Mouse (Mus musculus) retina, adult 2 months (tissue): ENCODE results near the gene Lhfpl4.

Experiments
- DNase-seq: peaks from one replicate; pipeline ENCODE4 v3.0.0-alpha.2; 2012; ENCODE audit warnings: low read depth, low spot score

The Lhfpl4 gene

GRCm38 (mm10) chr6:113169852-113170251 is 25.3 kb downstream of the Lhfpl4 start:
- DNase-seq, result no peak

GRCm38 (mm10) chr6:113168316-113168975 is 26.7 kb downstream of the Lhfpl4 start:
- no peak for DNase-seq

DNA sequence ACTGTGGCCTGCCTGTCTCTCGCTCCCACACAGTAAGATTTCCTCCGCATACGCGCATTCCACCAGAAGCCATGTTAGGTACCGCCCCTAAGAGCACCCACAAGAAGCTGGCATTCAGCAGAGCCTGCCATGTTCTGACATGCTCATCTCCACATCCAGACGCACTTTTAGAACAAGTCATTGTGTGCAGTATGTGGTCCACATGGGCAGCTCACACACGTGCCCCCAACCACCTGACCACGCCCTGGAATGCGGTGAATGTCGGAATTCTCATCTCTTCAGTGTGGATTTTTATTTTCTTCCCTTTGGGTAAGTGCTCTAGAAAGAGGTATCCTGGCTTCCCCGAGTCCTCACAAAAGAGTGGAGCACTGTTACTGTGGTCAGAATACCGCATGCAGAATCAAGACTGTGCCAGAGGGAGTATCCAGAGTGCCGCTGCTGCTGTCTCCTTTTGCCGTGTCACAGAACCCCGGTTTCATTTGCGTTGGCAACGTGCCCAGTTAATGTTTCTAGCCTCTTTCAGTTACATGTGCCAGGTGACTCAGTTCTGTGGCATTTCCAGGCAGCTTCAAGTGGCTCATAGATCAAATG is 28.4 kb downstream of the Lhfpl4 start:
- no peak for DNase-seq

GRCm38 (mm10) chr6:113163513-113163912 is 31.7 kb downstream of the Lhfpl4 start:
- no peak for DNase-seq

- no peak for DNase-seq
Measured at GRCm38 (mm10) chr6:113161982-113162381, 33.2 kb downstream of the Lhfpl4 start.

DNA sequence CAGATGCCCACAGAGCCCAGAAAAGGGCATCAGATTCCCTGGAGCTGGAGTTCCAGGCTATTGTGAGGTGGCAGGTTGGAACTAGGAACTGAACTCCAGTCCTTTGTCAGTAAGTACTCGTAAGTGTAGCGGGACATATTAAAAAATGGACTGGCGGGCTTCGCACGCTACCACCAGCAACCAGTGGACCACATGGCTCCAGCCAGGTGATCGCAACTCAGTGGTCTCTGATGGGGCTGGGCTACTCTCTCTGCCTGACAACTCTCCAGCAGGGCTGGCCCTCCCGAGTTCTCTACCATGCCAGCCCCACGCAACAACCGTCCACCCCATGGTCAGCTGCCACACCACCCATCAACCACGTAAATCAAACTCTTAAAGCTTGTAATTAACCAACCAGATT is 35.1 kb downstream of the Lhfpl4 start:
- no peak for DNase-seq

GRCm38 (mm10) chr6:113156064-113156463 is 39.1 kb downstream of the Lhfpl4 start:
- DNase-seq, result no peak

DNA sequence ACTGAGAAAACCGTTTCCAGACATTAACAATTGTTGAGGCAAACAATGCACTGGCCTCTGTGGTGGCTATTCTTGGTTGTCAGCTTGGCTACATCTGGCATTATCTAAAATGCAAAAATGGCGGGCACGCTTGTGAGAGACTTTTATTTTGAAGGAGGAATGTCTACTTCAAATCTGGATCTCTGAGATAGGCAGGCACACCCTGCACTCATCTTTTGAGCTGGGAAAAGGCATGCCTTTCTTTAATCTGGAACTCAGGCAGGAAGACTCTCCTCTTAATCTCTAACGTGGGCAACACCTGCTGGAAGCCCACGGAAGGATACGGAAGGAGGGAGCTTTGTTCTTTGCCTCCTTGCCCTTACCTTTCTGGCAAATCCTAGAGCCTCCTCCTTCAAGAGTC is 40.3 kb downstream of the Lhfpl4 start:
- no peak for DNase-seq

DNA sequence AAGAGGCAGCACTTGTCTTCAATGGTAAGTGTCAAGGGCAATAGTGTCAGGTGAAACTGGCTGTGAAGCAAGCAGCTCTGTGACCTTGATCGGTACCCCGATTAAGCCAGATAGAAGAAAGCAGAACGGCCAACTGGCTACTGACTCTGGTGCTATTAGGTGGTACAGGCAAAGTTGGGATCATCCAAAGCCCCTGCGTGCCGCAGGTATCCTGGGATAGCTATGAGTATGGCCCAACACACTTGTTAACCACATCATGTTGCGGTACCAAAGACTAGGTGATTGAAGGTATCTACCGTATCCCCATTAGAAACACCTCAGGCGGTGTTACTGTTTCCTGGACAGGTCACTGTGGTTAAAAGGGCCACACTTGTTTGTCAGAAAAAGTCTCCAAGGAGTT is 41.1 kb downstream of the Lhfpl4 start:
- DNase-seq, result no peak

GRCm38 (mm10) chr6:113145249-113145648 is 49.9 kb downstream of the Lhfpl4 start:
- DNase-seq, result no peak

- DNase-seq, result no peak
Measured at GRCm38 (mm10) chr6:113144764-113145163, 50.4 kb downstream of the Lhfpl4 start.

- DNase-seq, result no peak
Measured at GRCm38 (mm10) chr6:113141389-113142094, 53.6 kb downstream of the Lhfpl4 start.

DNA sequence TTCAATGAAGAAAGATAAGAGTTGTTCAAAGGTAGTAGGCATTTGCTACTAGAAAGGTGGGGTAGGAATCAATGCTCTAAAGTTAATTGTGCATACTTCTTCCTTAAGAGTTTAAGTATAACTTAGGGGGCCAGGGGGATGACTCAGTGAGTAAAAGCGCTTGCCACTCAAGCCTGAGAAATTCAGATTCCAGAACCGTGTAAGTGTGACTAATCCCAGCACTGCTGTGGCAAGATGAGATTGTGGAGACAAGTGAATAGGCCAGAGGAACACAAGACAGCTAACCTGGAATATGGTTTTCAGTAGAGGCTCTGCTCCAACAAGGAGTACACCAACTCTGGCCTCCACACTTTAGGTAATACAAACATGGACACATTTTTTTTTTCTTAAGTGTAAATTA is 61.8 kb downstream of the Lhfpl4 start:
- no peak for DNase-seq

DNA sequence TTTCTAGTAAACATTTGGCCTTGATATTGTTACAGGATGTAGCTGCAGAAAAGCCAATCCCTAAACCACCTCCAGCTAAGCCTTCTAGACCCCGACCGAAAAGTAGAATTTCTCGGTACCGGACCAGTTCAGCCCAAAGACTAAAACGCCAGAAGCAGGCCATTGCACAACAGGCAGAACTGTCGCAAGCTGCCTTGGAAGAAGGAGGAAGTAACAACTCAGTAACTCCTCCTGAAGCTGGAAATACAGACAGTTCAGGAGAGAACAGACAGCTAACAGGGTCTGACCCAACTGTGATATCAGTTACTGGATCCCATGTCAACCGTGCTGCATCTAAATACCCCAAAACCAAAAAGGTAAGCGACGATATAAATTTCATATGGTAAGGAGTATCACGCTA is 74.4 kb downstream of the Lhfpl4 start:
- DNase-seq, result no peak
